Mouse (Mus musculus) layer of hippocampus, postnatal 25 days (tissue): ENCODE results near the gene Srsf7. TPM values are rescaled to one million over a fixed set of nuclear protein-coding genes. Genes with fewer than 3 reads are reported as not detected.
"Not testable (repeated sequence)": the region's sequence is repeated elsewhere in the genome, so short reads cannot be mapped to it uniquely, and the experiment has no call there.

Source experiments
- DNase-seq, 2 experiments: peaks; one replicate each; pipeline ENCODE4 v3.0.0; 2022; ENCODE audit warnings: mixed read lengths in 2 of 2, low spot score in 1 of 2; ENCODE audit errors: extremely low spot score in 1 of 2
- total RNA-seq, 2 experiments: library from RNA; stranded (reverse); gene quantifications; 2 replicates each; pipeline ENCODE4 v1.2.3; 2021

Srsf7 gene
- 100 to 1,000 TPM; 108 to 115 TPM for total RNA-seq

DNA sequence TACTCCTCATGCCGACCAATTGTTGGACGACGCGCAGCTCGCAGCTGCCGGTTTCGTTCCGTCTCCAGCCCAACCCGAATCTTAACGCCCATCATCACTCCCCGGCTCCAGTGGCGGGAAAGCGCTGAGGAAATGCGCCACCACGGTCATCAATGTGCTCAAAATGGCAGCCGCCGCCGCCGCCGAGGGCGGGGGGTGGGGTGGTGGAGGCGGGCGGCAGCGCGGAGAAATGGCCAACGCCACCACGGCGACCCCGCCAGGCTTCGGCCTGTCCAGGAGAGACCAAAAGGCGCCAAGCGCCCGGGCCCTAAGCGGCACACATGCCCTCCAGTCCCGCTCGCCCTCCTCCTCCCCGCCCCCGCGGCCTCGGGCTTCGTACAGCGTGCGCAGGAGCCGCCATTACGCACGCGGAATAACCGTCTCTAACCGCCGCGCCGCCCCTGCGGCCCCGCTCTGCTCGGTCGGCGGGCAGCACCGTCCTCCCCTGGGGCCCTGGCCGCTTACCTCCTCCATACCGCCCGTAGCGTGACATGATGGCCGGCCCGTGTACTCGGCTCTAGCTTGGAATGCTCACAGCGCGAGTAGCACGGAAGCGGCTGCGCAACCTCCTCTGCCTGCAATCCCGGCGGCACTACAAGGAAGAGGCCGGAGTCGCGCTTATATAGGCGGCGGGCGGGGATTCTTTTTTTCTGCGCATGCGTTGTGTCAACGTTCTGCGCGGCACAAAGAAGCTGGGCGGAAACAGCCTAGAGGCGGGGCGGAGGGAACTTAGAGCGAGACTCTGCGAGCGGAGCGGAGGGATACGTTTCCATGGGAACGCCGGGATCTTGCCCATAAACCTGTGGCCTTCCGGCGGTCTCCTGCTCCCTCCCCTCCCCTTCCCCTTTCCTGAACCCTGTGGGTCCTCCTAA lies at the start of gene Srsf7, which contains the start of gene Ttc39d:
Gene Srsf7, minus strand, starts transcription at position 637 of the 911 bp plus-strand sequence.
Gene Ttc39d, plus strand, starts transcription at position 790 of the 911 bp plus-strand sequence.
- DNase-seq = peak; percentile 98 to 99

DNA sequence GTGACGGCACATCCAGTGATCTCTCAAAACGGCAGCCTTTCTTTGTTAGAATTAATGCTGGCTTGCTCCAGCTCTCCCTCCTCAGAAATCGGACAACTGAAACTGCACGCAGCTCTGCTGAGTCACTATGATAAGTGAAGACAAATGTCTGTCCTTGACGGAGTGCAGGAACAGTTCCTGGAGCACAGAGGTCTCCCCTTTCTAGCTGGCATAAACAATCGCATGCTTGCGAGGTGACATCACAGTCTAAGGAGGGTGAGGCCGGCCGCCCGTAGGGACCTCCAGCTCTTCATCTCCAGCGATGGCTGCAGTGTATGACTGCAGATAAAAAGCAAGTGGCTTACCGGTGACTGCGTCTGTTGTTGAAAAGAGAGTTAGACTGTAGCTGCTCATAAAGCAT lies 48.1 kb upstream of the Srsf7 start:
- no peak for DNase-seq

DNA sequence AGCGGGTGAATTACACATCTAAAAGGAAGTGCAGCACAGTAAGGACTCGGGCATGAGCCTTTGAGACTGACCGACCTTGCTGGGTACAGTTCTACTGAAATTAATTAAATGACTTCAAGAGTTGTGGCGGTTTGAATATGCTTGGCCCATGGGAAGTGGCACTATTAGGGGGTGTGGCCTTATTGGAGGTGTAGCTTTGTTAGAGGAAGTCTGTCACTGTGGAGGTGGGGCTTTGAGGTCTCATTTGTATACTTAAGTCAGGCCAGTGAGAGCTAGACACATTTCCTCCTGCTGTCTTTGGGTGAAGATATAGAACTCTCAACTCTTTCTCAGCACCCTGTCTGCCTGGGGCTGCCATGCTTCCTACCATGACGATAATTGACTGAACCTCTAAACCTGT lies 47.3 kb upstream of the Srsf7 start:
- DNase-seq = no peak

DNA sequence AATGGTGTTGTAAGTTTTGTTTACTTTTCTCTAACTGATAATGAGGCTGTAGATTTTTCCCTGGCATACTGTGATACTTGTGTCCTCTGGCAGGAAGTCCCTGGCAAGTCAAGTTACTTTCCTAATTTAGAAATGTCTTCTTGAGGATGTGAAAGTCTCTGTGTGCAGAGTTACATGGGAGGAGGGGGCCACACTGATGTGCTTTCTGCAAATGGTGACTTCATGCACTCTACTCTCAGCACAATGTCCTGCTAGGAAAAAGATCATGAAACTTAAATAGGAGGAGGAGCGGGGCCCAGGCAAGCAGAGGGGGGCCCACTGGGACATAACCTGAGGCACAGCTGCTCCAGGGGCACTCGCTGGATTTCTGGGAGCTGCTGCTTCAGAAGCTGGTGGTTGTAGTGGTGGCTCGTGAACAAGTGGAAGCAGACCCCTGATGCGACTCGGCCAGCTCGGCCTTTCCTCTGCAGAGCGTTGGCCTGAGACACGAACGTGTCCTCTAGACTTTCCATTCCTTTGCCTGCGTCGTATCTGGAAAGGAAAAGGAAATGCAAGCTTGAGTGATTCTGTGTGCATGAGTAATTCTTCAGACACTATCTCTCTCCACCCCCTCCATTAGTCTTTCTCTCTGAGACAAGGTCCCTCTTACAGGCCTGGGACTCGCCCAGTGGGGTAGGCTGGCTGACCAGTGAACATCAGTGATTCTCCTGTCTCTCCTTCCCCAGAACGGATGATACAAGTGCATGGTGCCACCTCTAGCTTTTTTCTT lies 45.8 kb upstream of the Srsf7 start:
- DNase-seq = no peak

DNA sequence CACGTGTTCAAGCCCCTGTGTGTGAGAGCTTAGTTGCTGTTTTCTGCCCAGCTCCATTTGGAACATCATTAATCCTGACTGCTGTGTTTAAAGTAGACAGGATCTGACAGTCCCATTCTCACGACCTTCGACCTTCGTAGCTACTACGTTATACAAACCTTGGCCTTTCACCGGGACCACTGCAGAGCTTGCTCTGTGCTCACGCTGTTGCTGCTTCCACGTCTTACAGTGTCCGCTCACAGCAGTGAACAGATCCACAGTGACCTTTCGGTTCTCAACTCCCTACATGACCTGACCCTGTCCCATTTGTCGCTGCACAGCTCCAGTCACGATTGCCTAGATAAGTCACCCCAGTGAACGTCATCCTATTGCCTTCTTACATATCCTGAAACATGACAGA lies 36.0 kb upstream of the Srsf7 start:
- DNase-seq = no peak

DNA sequence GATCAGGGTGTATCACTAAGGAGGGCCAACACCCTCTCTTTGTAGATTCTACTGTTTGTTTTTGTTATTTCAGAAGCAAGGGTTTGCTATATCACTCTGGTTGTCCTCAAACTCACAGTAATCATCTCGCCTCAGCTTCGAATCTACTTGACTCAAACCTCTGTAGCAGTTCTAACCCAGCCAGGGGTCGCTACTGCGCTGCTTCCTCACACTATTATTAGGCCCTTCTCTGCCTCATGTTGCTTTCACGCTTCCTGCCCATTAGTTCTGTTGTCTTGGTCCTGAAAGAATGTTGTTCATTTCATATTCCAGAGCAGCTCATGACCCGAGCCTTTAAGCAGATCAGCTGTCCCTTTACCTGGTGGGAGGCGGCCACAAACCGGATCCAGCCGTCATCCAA lies 34.5 kb upstream of the Srsf7 start:
- DNase-seq = no peak

DNA sequence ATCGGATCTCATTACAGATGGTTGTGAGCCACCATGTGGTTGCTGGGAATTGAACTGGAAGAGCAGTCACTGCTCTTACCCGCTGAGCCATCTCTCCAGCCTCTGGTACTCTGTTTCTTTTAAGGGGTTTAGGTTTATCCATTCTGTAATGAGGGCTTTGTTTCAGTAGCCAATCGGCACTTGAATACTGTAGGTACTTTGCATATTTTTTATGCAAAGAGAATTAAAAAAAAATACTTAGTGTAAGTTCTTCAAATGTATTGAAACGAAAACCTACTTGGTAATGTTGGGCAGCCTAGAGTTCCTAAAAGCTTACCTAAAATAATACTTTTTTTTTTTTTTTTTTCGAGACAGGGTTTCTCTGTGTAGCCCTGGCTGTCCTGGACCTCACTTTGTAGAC lies 30.4 kb upstream of the Srsf7 start:
- DNase-seq = no peak

DNA sequence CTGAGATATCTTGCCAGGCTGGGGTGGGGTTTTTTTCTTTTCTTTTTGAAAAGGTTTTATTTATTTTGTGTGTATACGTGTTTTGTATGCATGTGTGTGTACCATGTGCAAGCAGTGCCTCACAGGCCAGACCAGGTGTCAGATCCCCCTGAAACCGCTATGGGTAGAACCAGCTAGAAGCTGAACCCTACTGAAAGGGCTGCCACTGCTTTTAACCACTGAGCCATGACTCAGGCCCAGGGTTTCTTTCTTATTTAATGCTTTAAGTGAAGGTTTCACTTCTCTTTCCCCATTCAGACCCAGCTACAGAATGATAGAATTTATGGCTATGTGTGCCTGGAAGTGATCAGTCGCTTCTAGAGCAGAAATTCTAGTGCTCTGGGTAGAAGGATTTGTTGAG lies 29.7 kb upstream of the Srsf7 start:
- DNase-seq = no peak

DNA sequence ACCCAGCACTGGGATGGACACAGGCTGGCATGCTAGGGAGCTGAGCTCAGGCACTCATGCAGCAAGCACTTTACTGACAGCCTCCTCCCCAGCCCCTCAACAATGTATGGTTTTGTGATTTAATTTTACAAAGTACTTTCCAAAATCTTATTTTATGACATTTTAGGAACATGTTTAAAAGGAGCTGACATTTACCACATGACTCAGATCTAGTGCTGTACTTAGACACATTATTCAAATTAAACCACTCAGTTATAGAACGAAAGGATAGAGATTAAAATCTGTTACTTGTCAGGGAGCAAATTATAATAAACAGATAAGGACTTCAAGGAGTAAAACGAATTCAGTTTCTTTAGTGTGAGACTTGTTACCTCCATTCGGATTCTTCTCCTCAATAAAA lies 28.4 kb upstream of the Srsf7 start:
- DNase-seq = no peak

DNA sequence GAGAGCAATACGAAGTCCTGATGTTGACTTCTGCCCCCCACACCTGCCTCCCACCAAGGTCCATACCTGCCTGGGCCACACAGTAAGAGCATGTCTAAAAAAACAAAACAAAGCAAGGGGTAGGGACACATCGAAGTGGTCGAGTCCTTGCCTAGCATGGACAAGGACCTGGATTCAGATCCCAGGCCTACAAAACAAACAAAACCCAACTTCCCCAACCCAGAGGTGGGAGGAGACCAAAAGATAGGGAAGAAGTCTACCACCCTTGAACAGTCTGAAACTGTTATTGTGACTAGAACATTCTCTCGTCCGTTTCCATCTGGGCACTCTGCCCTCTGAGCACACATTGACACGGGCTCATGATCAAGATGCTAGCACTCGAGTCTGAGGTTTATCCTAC lies 27.3 kb upstream of the Srsf7 start:
- no peak for DNase-seq

DNA sequence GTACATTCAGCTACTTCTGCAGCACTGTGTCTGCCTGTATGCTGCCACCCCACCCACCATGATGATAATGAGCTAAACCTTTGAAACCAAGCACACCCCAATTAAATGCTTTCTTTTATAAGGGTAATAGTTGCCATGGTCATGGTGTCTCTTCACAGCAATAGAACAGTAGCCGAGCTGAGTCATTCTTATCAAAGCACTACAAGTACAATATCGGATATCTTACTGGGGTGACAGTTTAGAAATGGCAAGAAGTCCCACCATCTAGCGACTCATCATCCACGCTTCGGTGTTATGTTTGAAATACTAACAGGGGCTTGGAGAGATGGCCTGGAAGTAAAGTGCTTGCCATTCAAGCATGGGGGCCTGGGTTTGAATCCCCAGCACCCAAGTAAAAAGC lies 26.7 kb upstream of the Srsf7 start:
- DNase-seq = no peak

DNA sequence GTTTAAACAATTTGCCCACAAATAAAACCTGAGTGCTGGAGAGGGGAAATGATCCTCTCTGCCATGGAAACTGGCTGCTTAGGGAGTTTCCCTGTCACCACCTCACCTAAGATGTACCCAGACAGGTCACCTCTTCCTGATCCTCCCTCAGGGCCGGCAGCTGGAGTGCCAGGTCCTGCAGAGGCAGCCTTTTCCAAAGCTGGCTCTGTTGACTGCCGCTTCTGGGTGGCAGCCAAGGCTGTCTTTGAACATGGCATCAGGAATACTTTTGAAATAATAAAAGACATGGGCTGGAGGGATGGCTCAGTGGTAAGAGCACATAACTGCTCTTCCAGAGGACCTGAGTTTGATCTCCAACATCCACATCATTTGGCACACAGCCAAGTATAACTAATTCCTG lies 22.3 kb upstream of the Srsf7 start:
- no peak for DNase-seq

DNA sequence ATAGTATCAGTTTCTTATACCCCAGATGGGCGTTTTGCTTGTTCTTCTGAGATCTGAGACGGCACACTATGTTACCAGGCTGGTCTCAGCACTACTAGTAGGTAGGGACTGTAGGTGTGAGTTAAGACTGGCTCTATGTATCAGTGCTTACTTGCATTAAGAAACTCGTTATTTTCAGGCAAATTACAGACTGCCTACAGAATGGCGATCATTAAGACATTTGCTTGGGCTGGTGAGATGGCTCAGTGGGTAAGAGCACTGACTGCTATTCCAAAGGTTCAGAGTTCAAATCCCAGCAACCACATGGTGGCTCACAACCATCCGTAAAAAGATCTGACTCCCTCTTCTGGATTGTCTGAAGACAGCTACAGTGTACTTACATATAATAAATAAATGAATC lies 18.0 kb upstream of the Srsf7 start:
- not testable (repeated sequence) for DNase-seq

DNA sequence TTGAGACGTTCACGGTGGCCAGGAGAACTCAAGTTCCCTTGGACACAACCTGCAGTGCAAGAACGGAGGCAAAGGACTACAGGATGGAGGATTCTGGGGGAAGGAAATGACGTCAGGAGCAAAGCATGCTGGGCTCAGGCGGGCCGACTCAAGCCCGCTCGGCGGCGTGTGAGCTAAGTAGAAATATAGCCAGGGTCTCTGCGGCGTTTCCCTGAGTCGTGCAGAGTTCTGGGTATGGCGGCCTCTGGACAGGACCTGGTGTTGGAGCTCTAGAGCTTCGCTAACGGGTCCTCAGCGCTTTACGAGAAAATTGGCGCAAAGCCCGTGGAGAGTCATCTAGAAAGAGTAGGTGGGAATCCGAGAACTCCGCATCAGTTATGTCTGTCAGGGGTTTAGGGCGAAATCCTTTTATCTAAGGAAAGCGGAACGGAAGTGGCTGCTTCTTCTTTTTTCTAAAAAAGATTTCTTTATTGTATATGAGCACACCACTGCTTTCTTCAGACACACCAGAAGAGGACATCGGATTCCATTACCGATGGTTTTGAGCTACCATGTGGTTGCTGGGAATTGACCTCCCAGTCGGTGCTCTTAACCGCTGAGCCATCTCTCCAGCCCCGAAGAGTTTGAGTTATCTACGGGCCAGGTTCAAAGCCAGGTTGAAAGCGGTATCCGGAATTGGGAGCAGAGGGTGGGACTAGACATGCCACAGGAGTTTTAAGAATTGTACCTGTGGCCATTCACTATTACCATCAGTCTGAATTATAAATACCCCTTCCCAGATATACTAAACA lies 17.4 kb upstream of the Srsf7 start, which contains the start of gene Gemin6:
Gene Gemin6, plus strand, starts transcription at position 116 of the 791 bp plus-strand sequence.
- peak; percentile 57 to 72 for DNase-seq

DNA sequence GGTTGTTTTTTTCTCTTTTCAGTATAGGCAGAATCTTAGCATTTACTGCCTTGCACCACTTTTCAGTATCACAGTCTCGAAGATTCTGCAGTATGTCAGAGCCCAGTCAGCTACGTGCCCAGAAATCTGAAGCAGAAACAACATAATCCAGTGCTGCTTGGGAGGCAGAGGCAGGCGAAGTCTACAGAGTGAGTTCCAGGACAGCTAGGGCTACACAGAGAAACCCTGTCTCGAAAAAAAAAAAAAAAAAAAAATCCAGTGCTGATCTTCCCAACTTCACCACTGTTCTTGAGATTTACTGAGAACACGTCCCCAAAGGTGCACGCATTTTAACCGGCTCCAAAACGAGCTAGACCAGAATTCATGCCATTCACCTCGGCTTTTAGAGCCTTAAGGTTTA lies 16.7 kb upstream of the Srsf7 start:
- DNase-seq = no peak

DNA sequence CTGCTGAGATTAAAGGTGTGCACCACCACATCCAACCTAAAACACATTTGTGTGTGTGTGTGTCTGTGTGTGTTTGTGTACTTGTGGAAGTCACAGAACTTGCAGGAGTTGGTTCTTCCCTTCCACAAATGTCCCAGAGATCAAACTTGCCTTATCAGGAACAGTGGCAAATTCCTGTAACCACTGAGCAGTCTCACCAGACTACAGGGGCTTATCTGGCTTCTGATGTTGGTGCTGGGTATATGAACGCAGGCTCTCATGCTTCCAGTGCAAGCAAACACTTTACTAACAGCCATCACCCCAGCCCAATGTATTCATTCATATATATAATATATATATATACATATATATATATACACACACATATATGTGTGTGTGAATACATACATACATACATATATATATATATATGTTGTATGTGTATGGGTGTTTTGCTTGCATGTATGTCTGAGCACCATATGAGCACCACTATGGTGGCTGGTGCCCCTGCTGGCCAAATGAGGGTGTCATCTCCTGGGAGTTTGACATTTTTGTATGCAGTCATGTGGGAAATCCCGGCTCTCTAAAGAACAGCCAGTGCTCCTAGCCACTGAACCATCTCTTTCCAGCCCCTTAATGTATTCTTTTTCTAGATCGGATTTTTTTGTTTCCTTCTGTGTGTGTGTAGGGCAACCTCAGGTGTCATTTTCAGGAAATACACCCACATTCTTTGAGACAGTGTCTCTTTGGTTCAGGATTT lies 15.0 kb upstream of the Srsf7 start:
- no peak for DNase-seq

DNA sequence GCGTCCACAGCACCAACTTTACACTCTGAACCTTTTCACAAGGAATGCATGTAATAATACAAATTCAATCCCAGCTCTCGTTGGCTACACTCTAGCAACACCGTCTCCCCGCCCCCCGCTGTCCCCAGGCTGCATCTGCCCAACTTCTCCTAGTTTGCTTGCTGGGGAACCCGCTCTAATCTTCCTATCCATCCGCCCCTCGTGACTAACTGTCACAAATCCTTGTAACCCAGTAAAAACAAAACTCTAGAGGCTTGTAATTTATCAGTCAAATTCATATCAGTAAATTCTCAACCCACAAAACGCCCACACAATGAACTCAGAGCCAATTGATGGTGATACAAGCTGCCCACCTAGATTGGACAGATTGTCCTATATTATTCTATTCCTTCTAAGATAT lies 14.1 kb upstream of the Srsf7 start:
- no peak for DNase-seq

DNA sequence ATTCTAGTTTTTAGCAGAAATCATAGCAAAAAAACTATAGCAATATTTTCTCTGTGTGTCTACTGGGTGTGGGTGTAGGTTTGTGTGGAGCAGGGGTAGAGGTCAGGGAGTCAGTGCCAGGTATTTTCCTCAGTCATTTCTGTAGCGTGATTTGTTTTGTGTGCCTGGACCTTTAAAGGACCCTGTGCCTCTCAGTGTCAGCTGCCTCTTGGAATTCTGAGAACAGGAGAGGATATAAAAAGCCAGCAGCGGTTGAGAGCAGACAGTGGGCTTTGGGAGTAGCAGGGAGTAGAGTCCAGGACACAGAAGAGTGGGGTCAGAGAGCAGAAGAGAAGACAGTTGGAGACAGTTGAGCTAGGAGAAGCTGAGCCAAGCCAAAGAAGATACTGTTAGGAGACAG lies 13.0 kb upstream of the Srsf7 start:
- no peak for DNase-seq

DNA sequence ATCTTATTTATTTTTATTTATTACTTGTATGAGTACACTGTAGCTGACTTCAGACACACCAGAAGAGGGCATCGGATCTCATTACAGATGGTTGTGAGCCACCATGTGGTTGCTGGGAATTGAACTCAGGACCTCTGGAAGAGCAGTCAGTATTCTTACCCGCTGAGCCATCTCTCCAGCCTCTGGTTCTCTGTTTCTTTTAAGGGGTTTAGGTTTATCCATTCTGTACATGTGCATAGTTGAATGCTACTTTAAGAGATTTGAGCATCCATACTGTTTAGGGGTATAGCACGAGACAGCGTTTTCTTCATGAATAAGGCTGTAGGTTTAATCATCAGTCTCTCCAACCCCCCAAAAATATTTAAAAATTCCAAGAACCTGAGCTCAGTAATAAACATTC lies 6.9 kb upstream of the Srsf7 start:
- not testable (repeated sequence) for DNase-seq

DNA sequence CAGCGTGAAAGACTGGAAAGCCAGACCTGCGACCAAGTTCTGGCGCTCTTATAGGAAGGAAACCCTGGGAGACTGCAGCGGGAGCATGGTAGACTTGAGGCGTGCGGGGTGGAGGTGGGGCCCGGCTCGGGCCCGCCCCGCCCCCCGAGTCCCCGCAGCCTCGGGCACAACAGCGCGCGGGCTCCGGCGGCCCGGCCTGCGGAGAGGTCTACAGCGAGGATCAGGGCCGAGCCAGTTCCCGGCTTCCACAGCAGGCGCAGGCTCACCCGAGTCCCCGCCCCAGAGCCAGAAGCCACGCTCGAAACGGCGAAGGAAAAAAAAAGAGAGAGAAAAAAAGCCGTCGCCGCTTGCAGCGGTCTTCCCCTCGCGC lies 821 bp downstream of the Srsf7 start:
- peak in 1 of 2 experiments; percentile 31 for DNase-seq
